Mouse (Mus musculus) brain, adult 10 weeks (tissue): ENCODE measurements around the gene Taf7l. TPM values are rescaled to one million over a fixed set of nuclear protein-coding genes. Genes with fewer than 3 reads are reported as not detected.

Experiments
- polyA plus RNA-seq: library from polyadenylated mRNA; stranded (reverse); fragments of 350-450 nt; fragmentation: Illumina TruSeq; extraction: RNeasy Lipid Tissue Mini Kit (QIAGEN cat#74804); gene quantifications from one replicate; pipeline ENCODE4 v1.2.3, GENCODE M21; 2015; ENCODE audit warnings: low read depth, low replicate concordance

Gene Taf7l
- polyA plus RNA-seq = not detected

GRCm38 (mm10) chrX:134476290-134476689 lies at the start of gene Taf7l:
Gene Taf7l (minus strand): TSS chrX:134476490.

Other genes starting within 250 kb of the Taf7l start
- gene Trmt2b, start 199.5 kb downstream of the Taf7l start, polyA plus RNA-seq = 17.5 TPM
- gene Tmem35a, start 181.3 kb downstream of the Taf7l start, polyA plus RNA-seq = 80.0 TPM
- gene Cenpi, start 168.4 kb downstream of the Taf7l start, polyA plus RNA-seq = 0.34 TPM
- gene Drp2, start 71.9 kb downstream of the Taf7l start, polyA plus RNA-seq = 31.7 TPM
- 29.6 TPM for gene Timm8a1, start 65.4 kb upstream of the Taf7l start, polyA plus RNA-seq
- 0.97 TPM for gene Btk, start 107.1 kb upstream of the Taf7l start, polyA plus RNA-seq
- 648 TPM for gene Rpl36a, start 109.2 kb upstream of the Taf7l start, polyA plus RNA-seq
- gene Gla, start 124.6 kb upstream of the Taf7l start, polyA plus RNA-seq = 14.0 TPM
- 132 TPM for gene Hnrnph2, start 124.7 kb upstream of the Taf7l start, polyA plus RNA-seq
- 17.8 TPM for gene Armcx4, start 210.0 kb upstream of the Taf7l start, polyA plus RNA-seq
- gene Armcx1, start 241.5 kb upstream of the Taf7l start, polyA plus RNA-seq = 77.3 TPM